Mouse (Mus musculus): ENCODE measurements around the gene Pkd1.

GRCm38 (mm10) chr17:24644030-24644715 lies 94.5 kb downstream of the Pkd1 start:
- TF ChIP-seq CTCF (IDR thresholded peaks at IDR 0.05; ENCODE audit: low read depth) (no peak), EP300 (IDR thresholded peaks at IDR 0.05; ENCODE audit: low read depth) (no peak)

All from heart, postnatal 0 days (tissue).